Mouse (Mus musculus): ENCODE measurements at regions not wholly inside any gene's neighbourhood (a gene's known extent, or its start where the extent isn't known, plus 50 kb on each side); places are given as distances from the start of the nearest gene placed in this dataset.
A peak's percentile ranks its signal among the peaks of the same experiment; 100 is the strongest.

GRCm38 (mm10) chr6:15501063-15501462, 219.4 kb upstream of the Mdfic start:
- no peak for DNase-seq (ENCODE audit: extremely low read depth, insufficient read length, low spot score)

GRCm38 (mm10) chr6:15509314-15509713, 211.1 kb upstream of the Mdfic start:
- no peak for DNase-seq (ENCODE audit: extremely low read depth, insufficient read length, low spot score)

- no peak for DNase-seq (ENCODE audit: extremely low read depth, insufficient read length, low spot score)
These were observed 183.2 kb upstream of the Mdfic start for GRCm38 (mm10) chr6:15537279-15537678.

- no peak for DNase-seq (ENCODE audit: extremely low read depth, insufficient read length, low spot score)
These were observed 178.5 kb upstream of the Mdfic start for GRCm38 (mm10) chr6:15541969-15542368.

GRCm38 (mm10) chr6:15543516-15544080, 176.9 kb upstream of the Mdfic start:
- DNase-seq (ENCODE audit: extremely low read depth, insufficient read length, low spot score), result peak; percentile 30

- DNase-seq (ENCODE audit: extremely low read depth, insufficient read length, low spot score), result no peak
These were observed 171.6 kb upstream of the Mdfic start for GRCm38 (mm10) chr6:15548833-15549232.

GRCm38 (mm10) chr6:15592780-15593179, 127.7 kb upstream of the Mdfic start:
- no peak for DNase-seq (ENCODE audit: extremely low read depth, insufficient read length, low spot score)

- no peak for DNase-seq (ENCODE audit: extremely low read depth, insufficient read length, low spot score)
These were observed 123.1 kb upstream of the Mdfic start for GRCm38 (mm10) chr6:15597226-15597983.

GRCm38 (mm10) chr6:15610208-15610607, 110.3 kb upstream of the Mdfic start:
- no peak for DNase-seq (ENCODE audit: extremely low read depth, insufficient read length, low spot score)

- peak; percentile 29 for DNase-seq (ENCODE audit: extremely low read depth, insufficient read length, low spot score)
These were observed 94.4 kb upstream of the Mdfic start for GRCm38 (mm10) chr6:15625910-15626564.

GRCm38 (mm10) chr6:15638548-15638947, 81.9 kb upstream of the Mdfic start:
- DNase-seq (ENCODE audit: extremely low read depth, insufficient read length, low spot score), result no peak

GRCm38 (mm10) chr6:15639378-15639777, 81.1 kb upstream of the Mdfic start:
- no peak for DNase-seq (ENCODE audit: extremely low read depth, insufficient read length, low spot score)

GRCm38 (mm10) chr6:15639809-15640479, 80.5 kb upstream of the Mdfic start:
- DNase-seq (ENCODE audit: extremely low read depth, insufficient read length, low spot score), result no peak

- DNase-seq (ENCODE audit: extremely low read depth, insufficient read length, low spot score), result no peak
These were observed 76.2 kb upstream of the Mdfic start for GRCm38 (mm10) chr6:15644311-15644710.

- no peak for DNase-seq (ENCODE audit: extremely low read depth, insufficient read length, low spot score)
These were observed 73.0 kb upstream of the Mdfic start for GRCm38 (mm10) chr6:15647499-15647898.

All from 3134 (cell line).